Mouse (Mus musculus) megakaryocyte, embryonic 14.5 days (primary cell): ENCODE data around the gene 9330182L06Rik. TPM values are rescaled to one million over a fixed set of nuclear protein-coding genes. Genes with fewer than 3 reads are reported as not detected.

Experiments used
- H3K27me3 ChIP-seq: replicated peaks from 2 replicates; pipeline ENCODE3; 2012; ENCODE audit warnings: inconsistent platforms
- H3K36me3 ChIP-seq: replicated peaks from 2 replicates; pipeline ENCODE3; 2012; ENCODE audit warnings: low read length, inconsistent platforms, mixed read lengths
- H3K4me1 ChIP-seq: 2 replicates; pipeline ENCODE4 v1.6.1; 2012; ENCODE audit warnings: inconsistent platforms
- H3K4me3 ChIP-seq: replicated peaks from 2 replicates; pipeline ENCODE3; 2012; ENCODE audit warnings: moderate library complexity, mild to moderate bottlenecking, inconsistent platforms
- H3K9me3 ChIP-seq: 2 replicates; pipeline ENCODE4 v1.6.1; 2012; ENCODE audit warnings: inconsistent platforms
- FLI1 ChIP-seq: IDR thresholded peaks from 2 replicates; pipeline ENCODE4 v1.6.1; 2012; ENCODE audit warnings: low read length, inconsistent platforms, mixed read lengths
- GATA1 ChIP-seq: IDR thresholded peaks from 3 replicates; pipeline ENCODE4 v1.6.1; 2012; ENCODE audit warnings: mixed read lengths, low read length, inconsistent platforms, borderline replicate concordance
- polyA plus RNA-seq: library from polyadenylated mRNA; stranded (reverse); fragments of >175 nt; gene quantifications from 2 replicates; pipeline ENCODE4 v1.2.3, GENCODE M21; 2012; ENCODE audit warnings: low replicate concordance; ENCODE audit not compliant: insufficient read depth

The 9330182L06Rik gene
- polyA plus RNA-seq, 1 experiment, result 0.09 TPM

DNA sequence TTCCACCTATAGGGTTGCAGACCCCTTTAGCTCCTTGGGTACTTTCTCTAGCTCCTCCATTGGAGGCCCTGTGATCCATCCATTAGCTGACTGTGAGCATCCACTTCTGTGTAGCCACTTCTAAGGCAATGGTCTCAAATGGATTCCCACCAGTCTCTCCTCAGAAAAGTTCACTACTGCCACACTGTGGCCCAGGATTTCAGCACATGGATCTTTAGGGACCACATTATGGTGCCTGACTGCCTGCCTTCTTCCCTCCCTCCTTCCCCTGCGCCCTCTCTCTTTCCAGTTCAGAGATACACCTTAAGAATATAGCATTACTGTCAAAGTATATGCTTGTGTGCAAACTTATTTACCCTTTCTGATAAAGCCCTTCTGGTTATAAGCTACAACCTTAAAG is 154.0 kb downstream of the 9330182L06Rik start:
- Histone ChIP-seq H3K4me3 (no peak overlapping the region), H3K9me3 (no peaks in the 10 kb centered on the region), H3K36me3 (no peaks in the 10 kb centered on the region), H3K27me3 (no peaks in the 10 kb centered on the region), H3K4me1 (no peaks in the 10 kb centered on the region)
- TF ChIP-seq GATA1, result no peak
- no peak for TF ChIP-seq FLI1

DNA sequence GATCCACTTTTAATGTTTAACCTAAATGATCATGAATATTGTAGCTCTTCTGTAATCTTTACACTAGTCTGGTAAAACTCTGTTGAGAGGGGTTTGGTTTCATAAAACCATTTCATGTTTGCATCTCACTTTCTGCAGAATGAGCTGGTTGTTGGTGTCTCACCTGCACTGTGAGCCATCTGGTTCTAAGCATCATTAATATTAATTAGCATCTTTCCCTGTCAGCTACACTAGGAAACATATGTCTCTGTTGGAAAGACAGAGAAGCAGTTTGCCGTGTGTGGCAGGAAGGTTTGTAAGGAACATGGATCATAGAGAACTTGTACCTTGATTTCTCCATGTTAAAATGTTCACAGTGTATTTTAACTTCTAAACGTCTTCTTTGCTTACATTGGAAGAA is 158.5 kb downstream of the 9330182L06Rik start:
- Histone ChIP-seq H3K9me3 (no peaks in the 10 kb centered on the region), H3K4me1 (no peaks in the 10 kb centered on the region; the same call in 1 of the 2 replicates), H3K4me3 (no peak overlapping the region), H3K36me3 (no peaks in the 10 kb centered on the region), H3K27me3 (no peaks in the 10 kb centered on the region)
- TF ChIP-seq FLI1, result no peak
- TF ChIP-seq GATA1, result no peak

DNA sequence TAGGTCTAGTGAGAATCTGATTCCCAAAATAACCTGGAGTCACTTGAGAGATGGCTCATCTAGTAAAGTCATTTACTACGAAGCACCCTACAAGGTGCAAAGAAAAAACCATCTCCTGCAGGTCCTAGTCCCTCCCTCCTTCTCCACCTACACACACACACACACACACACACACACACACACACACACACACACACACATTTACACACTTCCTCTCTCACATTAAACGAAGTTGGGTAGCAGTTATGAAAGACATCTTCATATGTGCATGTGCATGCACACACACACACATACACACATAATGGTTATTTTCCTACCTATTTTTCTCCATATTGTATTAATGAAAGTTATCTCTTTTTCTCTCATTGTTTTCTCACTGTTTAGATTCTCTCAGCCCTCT is 161.2 kb downstream of the 9330182L06Rik start:
- H3K27me3 ChIP-seq, result no peaks in the 10 kb centered on the region
- no peak for TF ChIP-seq FLI1
- no peak for TF ChIP-seq GATA1
- H3K9me3 ChIP-seq, result no peaks in the 10 kb centered on the region
- no peaks in the 10 kb centered on the region for H3K36me3 ChIP-seq
- no peak overlapping the region for H3K4me3 ChIP-seq
- no peaks in the 10 kb centered on the region; the same call in 1 of the 2 replicates for H3K4me1 ChIP-seq

DNA sequence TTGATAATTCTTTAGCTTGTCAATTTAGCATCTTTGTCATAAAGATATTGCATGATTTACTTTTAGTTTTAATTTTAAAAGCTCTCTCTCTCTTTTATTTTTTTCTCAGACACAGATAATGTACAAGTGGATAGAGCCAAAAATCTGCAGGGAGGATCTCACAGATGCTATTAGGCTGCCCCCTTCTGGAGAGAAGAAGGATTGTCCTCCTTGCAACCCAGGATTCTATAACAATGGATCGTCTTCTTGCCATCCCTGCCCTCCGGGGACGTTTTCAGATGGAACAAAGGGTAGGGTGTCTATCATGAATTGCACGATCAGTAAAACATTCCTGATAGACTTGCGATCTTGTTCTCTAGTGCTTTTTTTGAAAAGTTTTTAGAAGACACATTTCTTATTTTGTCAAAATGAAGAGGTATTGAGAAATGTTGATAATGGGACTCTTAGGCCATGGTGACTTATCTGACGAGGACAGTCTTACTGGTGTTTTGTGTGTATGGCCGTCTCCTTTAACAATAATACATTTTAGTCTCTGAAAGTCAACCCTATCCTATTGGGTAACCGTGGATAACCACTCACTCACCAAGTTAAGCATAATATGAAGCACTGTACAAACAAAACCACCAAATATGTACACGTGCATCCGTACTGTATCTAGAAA is 161.8 kb downstream of the 9330182L06Rik start:
- H3K36me3 ChIP-seq, result no peaks in the 10 kb centered on the region
- no peak overlapping the region for H3K4me3 ChIP-seq
- H3K27me3 ChIP-seq, result no peaks in the 10 kb centered on the region
- no peaks in the 10 kb centered on the region for H3K9me3 ChIP-seq
- H3K4me1 ChIP-seq, result no peaks in the 10 kb centered on the region; the same call in 1 of the 2 replicates
- TF ChIP-seq FLI1 (no peak), GATA1 (no peak)

DNA sequence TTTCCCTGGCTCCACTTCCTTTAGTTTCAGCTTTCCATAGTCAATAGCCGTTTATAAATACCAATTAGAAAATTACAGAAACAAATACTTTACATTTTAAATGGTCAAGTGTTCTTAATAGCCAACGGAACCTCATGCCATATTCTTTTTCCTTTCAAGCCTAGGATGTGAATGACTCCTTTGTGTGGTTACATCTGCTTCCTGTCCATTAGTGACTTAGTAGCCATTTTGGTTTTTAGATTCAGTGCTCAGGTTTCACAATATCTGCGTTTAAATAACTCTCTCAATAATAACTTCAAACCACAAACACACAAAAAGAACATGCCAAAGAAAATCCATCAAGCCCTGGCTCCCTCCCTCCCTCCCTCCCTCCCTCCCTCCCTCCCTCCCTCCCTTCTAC is 162.8 kb downstream of the 9330182L06Rik start:
- no peaks in the 10 kb centered on the region for H3K36me3 ChIP-seq

DNA sequence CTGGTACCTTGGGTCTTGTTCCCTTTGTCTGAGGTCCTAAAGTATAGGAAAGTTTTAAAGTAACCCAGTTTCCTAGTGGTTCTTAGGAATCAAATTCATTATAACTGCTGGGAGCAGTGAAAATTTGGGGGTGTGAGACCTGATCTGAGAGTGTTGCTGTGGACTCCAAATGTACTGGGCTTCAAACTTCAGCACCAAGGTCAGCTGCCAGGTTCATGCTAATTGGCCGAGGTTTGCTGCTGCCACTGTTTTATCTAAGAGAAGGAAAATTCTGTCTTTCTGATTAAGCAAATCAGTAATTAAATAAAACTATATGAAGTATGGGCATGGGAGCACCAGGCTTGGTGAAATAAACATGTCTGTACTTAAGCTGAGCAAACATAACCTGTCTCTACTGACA is 180.2 kb downstream of the 9330182L06Rik start:
- no peaks in the 10 kb centered on the region for H3K27me3 ChIP-seq
- TF ChIP-seq FLI1, result no peak
- no peak for TF ChIP-seq GATA1
- H3K36me3 ChIP-seq, result no peaks in the 10 kb centered on the region
- no peaks in the 10 kb centered on the region for H3K9me3 ChIP-seq
- no peak overlapping the region for H3K4me3 ChIP-seq
- no peaks in the 10 kb centered on the region for H3K4me1 ChIP-seq

More for the DNA sequence above, 162.8 kb downstream of the 9330182L06Rik start:
- no peak for TF ChIP-seq GATA1
- no peak for TF ChIP-seq FLI1
- H3K9me3 ChIP-seq, result no peaks in the 10 kb centered on the region
- H3K4me3 ChIP-seq, result no peak overlapping the region
- H3K27me3 ChIP-seq, result no peaks in the 10 kb centered on the region
- no peaks in the 10 kb centered on the region; the same call in 1 of the 2 replicates for H3K4me1 ChIP-seq

DNA sequence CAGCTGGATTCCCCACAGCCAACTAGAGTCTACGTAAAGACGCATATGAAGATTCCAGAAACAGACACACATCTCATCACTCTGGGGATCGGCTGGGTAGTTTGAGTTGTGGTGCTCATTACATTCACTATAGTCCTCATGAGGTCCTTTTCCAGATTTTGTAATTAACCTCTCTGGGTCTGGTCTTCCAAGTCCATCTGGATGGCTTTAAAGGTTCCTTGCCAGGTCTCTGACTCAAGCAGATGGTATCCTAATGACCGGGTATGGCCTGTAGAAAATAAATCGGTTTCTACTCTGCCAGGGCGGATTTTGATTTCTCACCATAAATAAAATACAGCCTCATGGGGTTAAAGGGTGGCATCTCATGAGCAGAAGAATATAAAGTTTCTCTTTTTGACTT is 183.0 kb downstream of the 9330182L06Rik start:
- Histone ChIP-seq H3K36me3 (no peaks in the 10 kb centered on the region), H3K27me3 (no peaks in the 10 kb centered on the region), H3K4me3 (no peak overlapping the region), H3K9me3 (peaks cover 2% of the 10 kb centered on the region; the same call in 1 of the 2 replicates), H3K4me1 (no peaks in the 10 kb centered on the region)
- TF ChIP-seq FLI1 (no peak), GATA1 (no peak)

DNA sequence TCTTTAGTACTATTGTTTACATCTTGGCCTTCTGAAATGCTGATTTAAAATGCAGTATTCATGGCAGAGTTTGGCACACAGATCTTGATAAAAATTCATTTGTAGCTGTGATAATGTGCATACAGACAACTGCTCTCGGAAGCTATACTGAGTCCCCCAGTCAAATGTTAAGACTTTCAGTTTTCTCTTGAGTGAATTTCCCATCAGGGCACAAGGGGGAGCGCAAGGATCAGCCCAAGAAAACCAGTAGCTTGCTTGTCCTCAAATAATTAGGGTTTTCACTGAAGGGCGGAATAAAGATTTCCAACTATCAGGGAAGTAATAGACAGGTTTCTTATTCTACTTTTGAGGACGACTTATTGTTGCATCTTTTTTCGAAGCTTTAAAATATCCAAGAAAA is 183.7 kb downstream of the 9330182L06Rik start:
- Histone ChIP-seq H3K36me3 (no peaks in the 10 kb centered on the region), H3K4me3 (no peak overlapping the region), H3K9me3 (peaks cover 2% of the 10 kb centered on the region; the same call in 1 of the 2 replicates), H3K27me3 (no peaks in the 10 kb centered on the region), H3K4me1 (no peaks in the 10 kb centered on the region)
- TF ChIP-seq FLI1 (no peak), GATA1 (no peak)

DNA sequence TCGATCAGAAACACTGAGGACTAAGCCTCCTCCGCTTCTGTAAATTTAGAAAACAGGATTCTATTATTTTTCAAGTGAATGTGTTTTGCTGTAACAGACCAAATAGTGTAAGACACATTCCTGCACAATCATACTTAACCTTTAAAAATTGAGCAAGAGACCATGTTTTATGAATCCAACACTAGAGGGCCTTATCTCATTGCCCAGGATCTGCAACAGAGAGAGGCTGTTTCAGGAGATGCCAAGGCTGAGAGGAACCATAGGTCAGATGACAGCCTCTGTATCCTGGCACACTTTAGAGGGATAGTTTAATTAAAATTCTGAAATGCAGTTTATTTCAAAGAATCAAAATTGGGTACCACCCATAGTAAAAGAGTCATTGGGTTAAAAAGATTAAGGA is 187.4 kb downstream of the 9330182L06Rik start:
- no peak overlapping the region for H3K4me3 ChIP-seq

DNA sequence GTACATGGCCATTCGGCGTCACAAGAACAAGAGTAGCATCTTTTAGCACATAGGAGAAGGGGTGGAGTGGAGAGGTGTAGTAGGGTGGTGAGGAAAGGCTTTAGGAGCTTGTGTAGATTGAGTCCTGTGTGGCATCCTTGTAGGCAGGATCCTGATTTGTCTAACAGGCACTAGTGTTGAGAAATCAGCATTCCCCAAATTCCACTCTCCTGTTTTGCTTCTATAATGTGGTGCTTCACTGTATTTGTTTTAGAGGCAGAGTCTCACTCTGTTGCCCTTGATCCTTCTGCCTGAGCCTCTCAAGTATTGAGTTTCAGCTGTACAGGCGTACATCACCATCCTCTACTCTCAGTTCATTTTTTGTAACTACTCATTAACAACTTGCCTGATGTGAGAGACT is 211.7 kb downstream of the 9330182L06Rik start:
- TF ChIP-seq FLI1 (no peak), GATA1 (no peak)

More for the DNA sequence above, 187.4 kb downstream of the 9330182L06Rik start:
- peaks cover 2% of the 10 kb centered on the region; the same call in 1 of the 2 replicates for H3K9me3 ChIP-seq
- no peak for TF ChIP-seq FLI1
- no peak for TF ChIP-seq GATA1
- H3K27me3 ChIP-seq, result no peaks in the 10 kb centered on the region
- H3K4me1 ChIP-seq, result no peaks in the 10 kb centered on the region
- no peaks in the 10 kb centered on the region for H3K36me3 ChIP-seq

DNA sequence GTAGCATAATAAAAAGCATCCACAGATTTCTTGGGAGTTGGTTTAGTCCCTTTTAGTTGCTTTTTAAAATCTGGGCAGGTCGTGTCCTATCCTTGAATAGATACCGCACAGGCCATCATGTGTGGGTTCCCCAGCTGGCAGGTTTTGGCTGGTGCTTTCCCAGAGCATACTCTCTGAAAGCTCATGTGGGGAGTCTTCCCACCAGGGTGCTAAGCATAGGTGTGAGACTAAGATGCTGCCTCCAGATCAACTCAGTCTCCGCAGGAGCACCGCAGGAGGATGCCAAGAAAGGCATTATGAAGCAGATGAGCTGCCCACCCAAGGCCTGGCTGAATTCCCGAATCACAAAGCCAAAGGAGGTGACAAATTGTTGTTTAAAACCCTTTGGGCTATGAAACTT is 229.5 kb downstream of the 9330182L06Rik start:
- Histone ChIP-seq H3K36me3 (no peaks in the 10 kb centered on the region), H3K4me3 (no peak overlapping the region), H3K27me3 (no peaks in the 10 kb centered on the region), H3K4me1 (no peaks in the 10 kb centered on the region), H3K9me3 (peaks cover 6% of the 10 kb centered on the region; the same call in 1 of the 2 replicates)
- no peak for TF ChIP-seq GATA1
- TF ChIP-seq FLI1, result no peak

More for the DNA sequence above, 211.7 kb downstream of the 9330182L06Rik start:
- no peaks in the 10 kb centered on the region for H3K36me3 ChIP-seq
- no peaks in the 10 kb centered on the region for H3K27me3 ChIP-seq
- H3K4me3 ChIP-seq, result no peak overlapping the region
- no peaks in the 10 kb centered on the region for H3K9me3 ChIP-seq
- no peaks in the 10 kb centered on the region for H3K4me1 ChIP-seq
